Mouse (Mus musculus) CD8-positive naive resting alpha-beta T cell, adult 2 months (primary cell): Measurements from ENCODE around the gene Anapc15.

Experiments used
- DNase-seq, 2 experiments: peaks; one replicate each; pipeline ENCODE4 v3.0.0; 2022; ENCODE audit warnings: low read depth in 2 of 2, low spot score in 2 of 2

The Anapc15 gene

GRCm38 (mm10) chr7:101863415-101863814, at the start of gene Anapc15:
Gene Anapc15, plus strand, starts transcription at chr7:101863715.
- DNase-seq: no peak

- DNase-seq: no peak
Observed at GRCm38 (mm10) chr7:101817861-101818401, 45.6 kb upstream of the Anapc15 start, which contains the start of gene Phox2a. Gene Phox2a, plus strand, starts transcription at chr7:101818313.

GRCm38 (mm10) chr7:101820295-101821030, 43.1 kb upstream of the Anapc15 start:
- DNase-seq: no peak

GRCm38 (mm10) chr7:101821571-101822501, 41.7 kb upstream of the Anapc15 start:
- no peak for DNase-seq

- DNase-seq: no peak
Observed at GRCm38 (mm10) chr7:101822836-101823757, 40.4 kb upstream of the Anapc15 start.

GRCm38 (mm10) chr7:101823758-101824630, 39.5 kb upstream of the Anapc15 start:
- DNase-seq: no peak

GRCm38 (mm10) chr7:101830373-101830772, 33.1 kb upstream of the Anapc15 start:
- no peak for DNase-seq

GRCm38 (mm10) chr7:101831437-101831836, 32.1 kb upstream of the Anapc15 start:
- DNase-seq: no peak

- DNase-seq: no peak
Observed at GRCm38 (mm10) chr7:101832372-101832771, 31.1 kb upstream of the Anapc15 start.

GRCm38 (mm10) chr7:101833352-101833751, 30.2 kb upstream of the Anapc15 start:
- DNase-seq: no peak

- no peak for DNase-seq
Observed at GRCm38 (mm10) chr7:101833916-101834584, 29.5 kb upstream of the Anapc15 start.

- DNase-seq: no peak
Observed at GRCm38 (mm10) chr7:101834903-101835302, 28.6 kb upstream of the Anapc15 start.

GRCm38 (mm10) chr7:101835457-101836109, 27.9 kb upstream of the Anapc15 start:
- DNase-seq: no peak

- DNase-seq: peak; percentile 46 to 50
Observed at GRCm38 (mm10) chr7:101836271-101837153, 27.0 kb upstream of the Anapc15 start.

GRCm38 (mm10) chr7:101837154-101837605, 26.3 kb upstream of the Anapc15 start:
- peak in 1 of 2 experiments; percentile 8 for DNase-seq

GRCm38 (mm10) chr7:101837606-101838471, 25.7 kb upstream of the Anapc15 start, which contains the start of gene Inppl1:
Gene Inppl1, minus strand, starts transcription at chr7:101838229.
- no peak for DNase-seq
